Mouse (Mus musculus) thymus, adult 2 months (tissue): ENCODE data around the gene Nxf2.

Experiments used
- CTCF ChIP-seq: fragments of 200-500 bp; IDR thresholded peaks from 2 replicates; pipeline ENCODE4 v1.5.1; 2012; ENCODE audit warnings: mild to moderate bottlenecking, control low read depth, low read length, moderate library complexity, borderline replicate concordance; ENCODE audit not compliant: control insufficient read depth, poor library complexity, insufficient read depth; ENCODE audit errors: extremely low read depth
- POLR2A ChIP-seq: fragments of 200-500 bp; IDR thresholded peaks from 2 replicates; pipeline ENCODE4 v1.6.1; 2012; ENCODE audit warnings: mild to moderate bottlenecking, low read length, control low read depth, moderate library complexity; ENCODE audit not compliant: control insufficient read depth, poor library complexity, insufficient read depth; ENCODE audit errors: extremely low read depth

GRCm38 (mm10) chrX:134913234-134913936 lies 51.2 kb downstream of the Nxf2 start:
- TF ChIP-seq POLR2A = no peak
- no peak for TF ChIP-seq CTCF
